Mouse (Mus musculus) layer of hippocampus, postnatal 36 days (tissue): ENCODE data around the gene Rasgef1b. TPM values are rescaled to one million over a fixed set of nuclear protein-coding genes. Genes with fewer than 3 reads are reported as not detected.
A peak's percentile ranks its signal among the peaks of the same experiment; 100 is the strongest.

ENCODE experiments used
- DNase-seq, 2 experiments: peaks; one replicate each; pipeline ENCODE4 v3.0.0; 2022
- total RNA-seq, 2 experiments: library from RNA; stranded (reverse); gene quantifications; 2 replicates each; pipeline ENCODE4 v1.2.3; 2021

Gene Rasgef1b
- total RNA-seq, result 10 to 100 TPM; 12.4 to 13.1 TPM

DNA sequence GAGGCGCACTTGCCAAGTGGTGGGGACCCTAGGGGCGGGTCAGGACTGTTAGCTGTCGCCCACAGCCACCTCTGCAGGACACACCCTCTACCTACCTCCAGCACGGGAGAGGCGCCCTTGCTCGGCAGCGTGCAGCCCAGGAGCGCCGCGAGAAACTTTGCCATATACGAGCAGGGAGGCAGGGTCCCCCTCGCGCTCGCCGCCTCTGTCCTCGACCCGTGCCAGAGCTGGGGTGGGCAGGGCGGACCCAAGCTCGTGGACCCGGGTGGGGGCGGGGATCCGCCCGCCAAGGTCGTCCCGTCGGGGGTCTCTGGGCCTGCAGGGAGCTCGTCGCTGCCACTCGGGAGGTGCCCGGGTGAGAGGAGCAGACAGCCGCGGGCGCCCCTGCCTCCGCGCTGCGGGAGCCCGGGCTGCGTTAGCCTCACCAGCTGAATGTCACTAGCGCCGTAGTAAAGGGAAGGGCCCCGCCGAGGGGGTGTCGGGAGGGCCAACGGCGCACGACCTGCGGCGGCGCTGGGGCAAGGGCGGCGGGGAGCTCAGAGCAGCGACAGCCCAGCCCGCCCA lies at the start of gene Rasgef1b:
Rasgef1b (minus strand) TSS at position 417 of the 564 bp plus-strand sequence.
- peak; percentile 60 to 63 for DNase-seq

DNA sequence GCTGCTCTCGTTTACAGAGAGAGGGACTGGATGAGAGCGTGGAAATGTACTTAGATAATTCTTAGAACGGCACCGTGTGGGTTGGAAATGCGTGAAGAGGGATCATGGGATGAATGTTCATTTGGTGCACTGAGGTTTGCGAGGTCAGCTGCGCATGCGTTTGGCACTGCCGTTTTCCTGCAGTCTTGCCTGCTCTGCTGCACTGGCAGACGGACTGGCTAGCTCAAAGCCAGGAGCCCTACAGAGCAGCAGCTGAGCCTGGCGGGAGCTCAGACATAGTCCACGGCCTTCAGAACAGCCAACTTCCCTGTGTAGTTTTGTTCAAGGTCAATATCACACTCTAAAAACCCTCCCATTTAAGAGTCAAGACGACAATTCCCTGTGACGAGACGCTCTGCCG lies 46.5 kb upstream of the Rasgef1b start:
- no peak for DNase-seq

DNA sequence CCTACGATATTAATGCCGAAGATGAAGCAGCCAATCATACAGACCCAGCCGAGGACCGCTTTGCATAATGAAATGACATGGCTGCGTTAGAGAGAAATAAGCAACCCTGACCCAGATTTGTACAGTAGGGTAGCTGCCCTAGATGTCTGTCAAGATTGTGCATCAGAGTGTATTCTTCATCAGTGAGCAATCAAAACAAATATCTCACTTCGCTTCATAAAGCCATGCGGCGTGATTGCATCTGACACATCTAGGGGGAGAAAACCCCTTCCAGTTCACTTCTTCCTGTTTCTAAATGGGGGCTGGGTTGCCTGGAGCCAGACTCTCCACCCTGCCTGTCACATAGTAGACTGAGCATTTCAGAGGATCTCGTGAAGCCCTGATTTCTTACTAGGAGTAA lies 44.4 kb upstream of the Rasgef1b start:
- no peak for DNase-seq

DNA sequence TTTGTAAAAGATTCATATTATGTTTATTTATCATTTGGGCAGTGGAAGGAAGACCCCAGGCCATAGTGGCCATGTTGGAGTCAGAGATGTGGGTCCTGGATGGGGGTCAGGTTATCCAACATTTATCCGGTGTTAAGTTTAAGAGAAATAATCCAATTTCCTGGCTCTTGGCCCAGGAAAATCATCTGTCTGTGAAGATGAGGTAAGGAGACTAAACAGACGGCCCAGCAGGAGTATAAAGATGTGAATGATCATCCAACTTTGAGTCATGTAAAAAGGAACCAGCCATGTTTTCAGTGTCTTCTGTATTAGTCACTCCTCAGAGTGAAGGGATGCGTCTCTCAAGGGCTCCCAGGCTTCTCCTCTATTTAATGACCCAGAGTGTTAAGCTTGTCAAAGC lies 35.4 kb upstream of the Rasgef1b start:
- no peak for DNase-seq

DNA sequence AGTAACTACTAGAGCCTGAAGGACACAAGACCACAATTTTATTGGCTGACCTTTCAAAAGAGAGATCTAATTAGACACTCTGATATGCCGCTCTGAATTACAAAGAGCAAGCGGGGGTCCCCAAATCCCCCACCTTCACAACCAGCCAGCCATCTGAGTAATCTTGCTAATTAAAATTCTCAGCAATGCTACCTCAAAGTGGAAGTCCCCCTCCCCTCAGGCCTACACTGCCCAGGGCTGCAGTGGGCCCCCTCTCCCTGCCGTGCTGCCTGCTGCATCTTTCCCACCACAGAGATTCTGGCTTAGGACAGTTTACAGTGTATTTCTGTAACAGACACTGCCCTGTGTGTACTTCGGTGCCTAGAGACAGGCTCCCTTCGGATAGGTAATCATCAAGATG lies 30.0 kb upstream of the Rasgef1b start:
- no peak for DNase-seq

DNA sequence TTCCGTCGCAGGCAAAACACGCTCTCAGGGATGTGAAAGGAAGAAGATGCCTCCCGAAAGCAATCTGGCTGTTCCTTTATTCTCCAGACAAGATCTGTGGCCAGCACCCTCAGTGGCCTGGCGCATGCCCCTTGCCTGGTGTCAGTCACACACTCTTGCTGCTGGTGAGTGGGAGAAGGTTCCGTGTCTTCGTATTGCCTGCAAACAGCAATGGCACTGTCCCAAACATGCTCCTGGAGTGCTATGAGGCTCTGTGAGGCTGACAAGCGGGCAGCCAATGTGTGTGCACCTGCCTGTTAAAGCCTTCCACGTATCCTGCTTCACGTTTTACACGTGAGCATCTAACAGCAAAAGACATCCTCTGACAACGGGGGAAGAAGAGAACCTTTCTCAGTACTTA lies 25.0 kb upstream of the Rasgef1b start:
- peak; percentile 7 to 9 for DNase-seq

DNA sequence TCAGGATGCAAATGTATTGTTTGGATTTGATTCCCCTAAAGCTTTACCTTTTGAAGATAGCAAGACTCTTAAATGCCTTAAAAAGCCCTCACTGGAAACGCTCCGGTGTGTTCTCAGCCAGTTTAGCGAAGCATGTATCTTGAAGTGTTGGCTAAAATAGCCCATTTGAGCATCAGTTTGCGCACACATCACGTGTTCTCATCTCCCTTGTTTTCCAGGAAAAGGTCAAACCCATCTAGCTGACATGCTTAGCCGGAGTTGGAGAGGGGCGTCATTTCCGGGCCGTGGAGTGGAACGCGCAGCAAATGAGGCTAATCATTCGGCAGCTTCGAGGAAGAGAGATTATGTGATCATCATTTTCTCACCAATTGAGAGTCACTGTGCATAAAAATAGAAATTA lies 24.5 kb upstream of the Rasgef1b start:
- peak; percentile 36 to 44 for DNase-seq

DNA sequence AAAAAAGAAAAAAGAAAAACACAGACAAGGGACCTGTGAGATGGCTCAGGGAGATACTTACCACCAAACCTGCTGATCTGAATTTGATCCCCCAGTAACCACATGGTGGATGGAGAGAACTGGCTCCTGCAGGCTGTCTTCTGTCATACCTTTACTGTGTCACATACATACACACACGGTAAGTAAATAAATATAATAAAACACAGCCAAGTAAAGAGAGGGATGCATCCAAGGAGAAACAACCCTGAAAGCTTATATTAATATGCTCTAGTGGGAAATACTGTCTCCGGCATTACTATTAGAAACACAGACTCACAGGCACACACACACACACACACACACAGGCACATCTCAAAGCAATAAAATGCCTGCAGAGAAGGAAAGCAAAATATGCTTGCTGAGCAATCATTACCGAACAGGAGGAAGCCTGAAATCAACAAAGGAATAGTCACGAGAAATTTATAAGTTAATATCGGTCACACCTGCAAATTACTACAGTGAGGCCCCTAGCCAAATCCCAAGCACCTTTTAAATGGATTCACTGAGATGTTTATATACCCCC lies 23.9 kb upstream of the Rasgef1b start:
- DNase-seq, result no peak

DNA sequence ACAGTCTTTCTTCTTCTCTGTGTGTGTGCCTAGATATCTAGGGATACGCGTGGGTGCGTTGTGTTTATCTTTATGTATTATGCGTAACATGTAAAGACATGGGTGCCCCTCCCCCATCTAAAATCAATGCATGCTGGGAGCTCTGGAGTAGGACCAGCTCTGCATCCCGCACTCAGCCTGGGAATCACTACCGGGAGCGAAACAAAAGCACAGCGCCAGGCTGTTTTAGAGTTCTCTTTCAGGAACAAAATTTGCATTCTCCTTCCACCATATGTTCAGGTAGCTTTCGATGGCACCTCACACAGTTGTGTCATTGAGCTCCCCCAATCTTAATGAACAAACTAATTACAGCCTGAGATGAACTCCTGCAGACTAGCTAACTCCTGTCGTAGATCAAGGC lies 19.6 kb upstream of the Rasgef1b start:
- no peak for DNase-seq

DNA sequence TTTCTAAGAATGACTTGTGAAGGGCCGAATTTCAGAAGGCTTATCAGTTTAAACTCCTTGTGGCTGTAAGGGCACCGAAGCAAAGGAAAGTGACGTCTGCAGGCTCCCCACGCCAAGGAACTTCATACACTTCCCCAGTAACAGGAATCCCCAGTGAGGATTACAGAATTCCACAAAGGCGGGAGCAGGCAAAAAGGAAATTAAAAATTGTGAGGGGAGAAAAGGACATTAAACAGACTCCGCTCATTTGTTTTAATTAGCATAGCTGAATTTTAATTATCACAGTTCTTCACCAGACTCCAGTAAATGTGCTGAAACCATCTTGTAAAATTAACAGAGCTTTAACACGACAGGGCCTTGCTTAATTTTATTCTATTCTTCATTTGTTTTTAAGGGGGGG lies 17.2 kb upstream of the Rasgef1b start:
- no peak for DNase-seq

DNA sequence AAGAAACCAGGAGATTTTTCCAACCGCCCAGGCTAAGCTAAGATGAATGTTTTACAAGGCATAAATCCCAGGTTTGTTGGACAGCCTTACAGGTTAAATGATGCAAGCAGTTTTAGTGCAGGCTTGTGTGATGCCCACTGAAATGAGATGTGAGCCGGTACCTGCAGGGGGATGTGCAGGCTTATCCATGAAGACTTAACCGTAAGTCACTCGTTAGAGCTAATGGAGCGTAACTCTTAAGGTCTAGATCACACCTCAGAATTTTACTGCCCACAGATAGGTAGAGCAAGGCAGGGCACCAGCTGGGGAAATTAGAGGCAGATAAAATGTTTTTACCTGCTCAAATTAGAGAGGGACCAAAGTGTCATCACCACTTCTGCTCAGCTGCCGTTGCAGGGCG lies 14.0 kb upstream of the Rasgef1b start:
- no peak for DNase-seq

DNA sequence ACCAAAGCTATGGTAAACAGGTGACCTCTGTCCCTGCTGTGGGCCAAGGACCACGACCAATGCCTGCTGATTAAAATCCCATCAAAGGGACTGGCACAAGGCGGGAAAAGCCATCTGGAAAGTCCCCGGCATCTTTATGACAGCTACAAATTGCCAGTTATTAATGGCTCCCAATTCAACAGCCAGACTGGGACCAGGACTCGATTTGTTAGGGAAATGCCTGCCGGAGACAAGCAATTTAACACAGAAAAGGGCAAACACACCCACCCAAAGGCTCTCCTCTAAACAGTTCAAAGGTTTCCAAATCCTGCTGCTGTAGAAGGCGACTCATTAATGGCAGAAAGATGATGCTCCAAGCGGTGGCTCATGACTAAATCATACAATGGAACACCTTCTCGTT lies 13.2 kb upstream of the Rasgef1b start:
- DNase-seq, result no peak

DNA sequence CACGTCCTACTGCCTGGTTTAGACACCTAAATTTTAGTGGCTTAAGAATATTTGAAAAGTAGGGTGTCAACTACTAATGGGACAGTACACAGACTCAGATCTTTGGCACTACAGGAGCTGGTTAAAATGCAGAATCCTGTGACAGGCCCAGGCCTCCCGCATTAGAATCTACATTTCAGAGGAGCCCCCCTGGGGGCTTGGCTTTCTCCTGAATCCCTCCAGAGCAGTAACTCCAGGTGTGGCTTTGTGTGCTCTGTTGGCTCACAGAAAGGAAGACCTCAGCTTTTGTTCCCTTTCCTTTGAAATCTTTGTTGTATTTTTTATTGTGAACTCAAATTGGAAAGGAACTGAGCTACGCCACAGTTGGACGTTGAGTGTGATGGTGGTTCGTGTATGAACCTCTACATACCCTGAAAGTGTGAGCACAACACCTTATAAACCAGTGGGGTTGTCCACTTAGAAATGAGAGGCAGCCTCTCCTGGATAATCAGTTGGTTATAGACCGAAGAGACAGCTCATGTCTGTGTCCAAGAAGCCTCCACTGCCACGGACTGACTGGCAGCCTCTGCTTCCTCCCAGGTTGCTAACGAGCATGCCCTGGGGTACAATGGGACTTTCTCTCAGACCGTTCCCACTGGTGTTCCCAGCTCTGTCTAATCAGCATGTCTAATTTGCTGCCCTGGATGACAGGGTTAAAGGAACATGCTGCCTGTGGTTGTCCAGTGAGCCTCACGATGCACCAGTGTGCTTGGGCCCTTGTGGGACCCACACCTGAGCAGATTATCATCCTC lies 9.3 kb upstream of the Rasgef1b start:
- no peak for DNase-seq

DNA sequence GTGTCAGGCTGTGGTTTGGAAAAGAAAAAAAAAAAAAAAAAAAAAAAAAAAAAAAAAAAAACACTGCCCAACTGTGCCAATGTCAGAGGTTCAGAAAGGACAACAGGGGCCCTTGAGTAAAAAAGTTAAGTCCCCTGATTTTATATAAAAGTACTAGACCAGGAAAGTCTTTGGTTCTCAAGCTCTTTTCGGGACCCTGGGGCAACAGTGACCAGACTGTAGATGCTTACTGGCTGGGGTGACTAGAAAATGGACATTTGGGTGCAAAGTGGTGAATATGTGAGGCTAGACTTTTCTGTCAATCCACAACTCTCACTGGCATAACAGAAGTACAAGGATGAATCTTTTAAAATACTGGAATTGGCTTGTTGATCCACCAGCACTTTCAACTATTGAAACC lies 1.1 kb upstream of the Rasgef1b start:
- no peak for DNase-seq

DNA sequence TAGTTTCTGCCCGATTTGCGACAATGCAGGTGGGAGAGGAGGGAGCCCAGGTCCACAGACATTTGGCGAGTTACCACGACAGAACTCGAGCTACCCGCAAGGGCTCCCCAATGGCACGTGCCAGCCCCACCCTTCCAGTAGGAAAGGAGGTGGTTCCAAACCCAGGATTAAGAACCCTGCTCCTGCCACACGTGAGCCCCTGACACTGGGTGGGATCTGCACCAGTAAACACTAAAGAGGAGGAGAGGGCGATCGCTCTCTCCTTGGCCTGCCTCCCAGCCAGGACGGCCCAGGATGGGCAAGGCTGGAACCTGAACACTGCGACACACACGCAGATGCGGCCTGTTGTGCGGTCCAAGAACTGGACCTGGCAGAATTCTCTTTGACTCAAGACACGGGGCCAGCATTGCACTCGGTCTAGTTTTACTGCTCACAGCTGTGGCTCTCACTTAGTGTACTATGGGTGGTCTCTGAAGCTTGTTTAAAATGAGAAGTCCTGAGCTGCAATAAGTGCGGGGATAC lies 557 bp upstream of the Rasgef1b start:
- DNase-seq, result peak in 1 of 2 experiments; percentile 11

DNA sequence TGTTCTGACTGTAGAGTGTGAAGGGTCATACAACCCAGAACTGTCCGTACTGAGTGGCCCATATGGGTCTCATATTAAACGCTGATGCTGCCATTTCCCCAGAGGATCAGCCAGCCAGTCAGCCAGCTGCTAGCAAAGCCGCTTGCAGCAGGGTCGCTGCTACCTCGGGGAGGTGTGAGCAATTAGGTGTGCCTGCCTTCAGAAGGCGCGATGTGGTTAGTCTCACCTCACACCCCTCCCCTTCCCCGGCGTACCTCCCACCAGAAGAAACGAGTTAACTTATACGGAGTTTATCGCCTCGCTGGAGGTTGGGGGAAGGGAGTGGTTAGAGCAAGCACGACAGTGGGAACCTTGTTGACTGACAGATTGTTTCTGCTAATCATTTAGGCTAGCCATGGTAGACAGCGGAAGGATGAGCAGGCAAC lies 826 bp downstream of the Rasgef1b start:
- peak; percentile 8 to 15 for DNase-seq

DNA sequence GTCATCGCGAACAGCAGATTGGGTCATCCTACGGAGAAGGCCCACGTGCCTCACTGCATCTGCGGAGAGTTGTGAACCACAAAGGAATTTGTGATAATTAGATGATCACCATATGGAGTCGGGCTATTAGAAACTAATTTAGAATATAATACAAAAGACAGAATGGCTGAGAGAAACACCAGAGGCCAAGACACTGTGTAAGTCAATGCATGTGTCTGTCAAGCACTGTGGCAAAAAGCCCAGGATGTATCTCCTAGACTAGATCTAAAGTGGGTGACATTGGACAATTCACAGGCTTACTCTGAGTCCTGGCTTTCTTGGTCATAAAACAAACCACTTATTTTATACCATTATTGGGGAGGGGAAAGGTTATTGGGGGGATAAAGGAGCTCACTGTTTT lies 4.9 kb downstream of the Rasgef1b start:
- DNase-seq, result no peak

DNA sequence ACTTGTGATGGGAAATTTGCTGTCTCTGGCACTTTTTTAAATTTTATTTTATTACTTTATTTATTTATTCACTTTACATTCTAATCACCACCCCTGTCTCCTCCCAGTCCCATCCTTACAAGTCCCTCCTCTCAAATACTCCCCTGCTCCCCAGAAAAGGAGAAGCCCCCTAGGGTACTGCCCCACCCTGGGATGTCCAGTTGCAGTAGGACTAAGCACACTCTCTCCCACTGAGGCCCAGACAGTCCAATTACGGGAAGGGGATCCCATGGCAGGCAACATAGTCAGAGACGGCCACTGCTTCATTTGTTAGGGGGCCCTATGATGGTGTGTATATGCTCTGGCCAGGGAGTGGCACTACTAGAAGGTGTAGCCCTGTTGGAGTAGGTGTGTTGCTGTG lies 6.6 kb downstream of the Rasgef1b start:
- DNase-seq, result no peak

DNA sequence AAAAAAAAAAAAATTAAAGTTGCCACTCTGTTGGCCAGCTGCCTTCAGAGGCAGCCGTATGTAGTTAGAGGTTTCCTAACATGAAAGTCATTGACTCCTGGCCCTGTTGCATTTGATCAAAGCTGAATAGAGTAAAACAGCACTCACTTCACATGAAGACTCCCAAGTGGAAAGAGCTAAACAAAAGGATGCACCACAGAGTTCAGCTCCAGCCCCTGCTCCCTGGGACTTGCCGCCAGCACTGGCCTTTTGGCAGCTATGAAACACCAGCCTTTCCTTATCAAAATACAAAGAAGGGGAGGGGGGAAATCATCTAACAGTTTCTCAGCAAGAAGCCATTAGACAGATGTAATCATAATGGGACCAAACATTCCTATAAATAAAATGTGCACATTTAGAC lies 8.3 kb downstream of the Rasgef1b start:
- DNase-seq, result no peak

DNA sequence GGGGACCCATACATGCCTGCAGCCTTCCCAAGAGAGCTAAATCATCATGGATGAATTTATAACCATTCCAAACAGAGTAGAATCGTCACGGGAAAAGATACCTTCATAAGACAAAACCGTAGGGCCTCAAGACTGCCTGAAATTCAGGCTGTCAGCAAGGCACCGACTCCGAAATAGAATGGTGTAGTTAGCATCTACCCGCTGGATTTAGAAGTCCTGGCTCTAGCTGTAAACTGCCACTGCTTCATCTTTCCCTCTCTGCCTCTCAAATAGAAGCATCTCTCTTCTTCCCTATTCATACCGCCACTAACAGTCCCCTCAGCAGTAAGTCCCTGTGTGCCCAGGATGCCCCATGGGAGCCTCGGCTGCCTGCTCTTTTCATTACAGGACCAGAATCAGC lies 10.9 kb downstream of the Rasgef1b start:
- DNase-seq, result no peak

DNA sequence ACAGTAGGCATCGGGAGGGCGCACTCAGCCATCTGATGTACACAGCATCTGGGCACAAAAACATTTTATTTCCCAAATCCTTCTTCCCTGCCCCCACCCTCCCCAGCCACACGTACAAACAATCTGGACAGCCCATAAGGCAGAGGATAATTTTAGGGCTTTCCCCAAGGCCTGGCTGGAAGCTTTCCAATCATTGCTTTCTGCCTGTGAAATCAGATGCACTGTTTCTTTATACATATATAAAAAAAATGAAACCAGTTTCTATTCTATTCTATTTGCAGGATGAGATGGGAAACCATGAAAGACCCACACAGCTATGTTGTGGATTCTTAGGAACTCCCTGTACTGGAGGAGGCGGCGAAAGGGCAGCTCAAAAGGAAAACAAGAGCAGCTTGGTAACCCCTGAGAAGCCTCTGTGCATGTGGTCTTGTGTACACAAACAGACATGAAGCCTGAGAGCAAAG lies 13.6 kb downstream of the Rasgef1b start:
- peak; percentile 20 to 33 for DNase-seq

DNA sequence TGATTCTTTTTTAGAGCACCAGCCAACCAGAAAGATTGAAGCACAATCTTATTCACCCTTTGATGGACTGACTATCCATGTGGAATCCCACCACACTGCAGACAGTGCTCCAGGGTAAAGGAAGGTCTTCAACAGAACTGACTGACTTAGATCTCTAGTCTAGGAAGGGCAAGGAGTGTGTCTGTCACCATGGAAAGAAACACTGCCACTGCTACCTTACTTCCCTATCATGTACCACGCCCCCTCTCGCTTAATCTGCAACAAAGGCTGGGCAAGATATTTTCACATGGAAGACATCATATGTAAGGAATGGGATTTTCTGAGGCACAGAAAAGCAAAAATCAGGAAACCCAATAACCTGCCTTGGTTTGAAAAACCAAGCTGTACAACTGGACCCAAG lies 16.9 kb downstream of the Rasgef1b start:
- DNase-seq, result no peak

DNA sequence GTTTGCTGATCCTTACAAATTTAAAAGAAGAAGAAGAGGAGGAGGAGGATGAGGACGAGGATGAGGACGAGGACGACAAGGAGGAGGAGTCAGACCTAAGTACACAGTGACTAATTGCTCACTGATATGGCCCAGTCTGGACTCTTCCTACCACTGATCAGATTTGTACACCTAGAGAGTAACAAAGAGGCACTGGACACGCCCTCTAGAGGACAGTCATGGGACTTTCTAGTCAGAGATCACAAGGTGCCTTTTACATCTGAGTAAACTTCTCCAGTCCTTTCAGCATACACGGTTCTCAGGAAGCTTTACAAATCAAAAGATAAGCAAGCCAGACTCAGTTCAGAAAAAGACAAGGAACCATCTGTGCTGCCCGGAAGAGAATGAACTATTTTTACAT lies 20.2 kb downstream of the Rasgef1b start:
- DNase-seq, result no peak

DNA sequence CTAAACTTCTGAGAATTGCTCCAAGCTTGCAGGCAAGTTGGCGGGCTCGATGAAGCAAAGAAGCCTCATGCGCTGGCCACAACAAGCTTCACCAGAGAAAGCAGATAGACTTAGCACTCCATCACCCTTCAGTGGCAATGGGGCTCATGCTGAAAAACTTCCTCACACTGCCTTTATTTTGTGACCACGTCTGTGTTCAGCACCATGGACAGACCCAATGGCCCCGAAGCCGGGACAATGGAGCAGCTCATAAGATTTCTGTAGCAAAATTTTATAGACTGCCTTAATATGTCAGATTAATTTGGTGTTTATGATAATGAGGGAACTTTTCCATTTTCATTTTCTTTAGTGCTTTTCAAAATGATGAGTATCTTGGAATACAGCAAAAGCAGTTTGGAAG lies 21.6 kb downstream of the Rasgef1b start:
- no peak for DNase-seq
